Mouse (Mus musculus): Measurements from ENCODE around the gene Xylt1.

- TF ChIP-seq CTCF (IDR thresholded peaks at IDR 0.05 in 2 of 3, conservative IDR thresholded peaks at IDR 0.05 in 1 of 3; ENCODE audit: control insufficient read depth in 1 of 3, insufficient read depth in 1 of 3, low read depth in 2 of 3, low read length in 3 of 3, poor library complexity in 1 of 3, severe bottlenecking in 1 of 3) (no peak), MEF2A (IDR thresholded peaks at IDR 0.05; ENCODE audit: extremely low read depth, insufficient replicate concordance, low read depth, low read length, poor library complexity, severe bottlenecking) (no peak)
Measured at GRCm38 (mm10) chr7:117480831-117481230, 100.1 kb downstream of the Xylt1 start.

Data from MEL (cell line).